Mouse (Mus musculus): ENCODE data around the gene Hist2h2ac. TPM values are rescaled to one million over a fixed set of nuclear protein-coding genes. Genes with fewer than 3 reads are reported as not detected.

The Hist2h2ac gene
- polyA plus RNA-seq, 1 experiment = 12.6 TPM

GRCm38 (mm10) chr3:96262216-96262875 lies 41.7 kb upstream of the Hist2h2ac start:
- peak; percentile 94 for DNase-seq (ENCODE audit: low read depth)
- TF ChIP-seq POLR2A (IDR thresholded peaks at IDR 0.05; ENCODE audit: borderline replicate concordance, extremely low read depth, insufficient read depth, insufficient read length, poor library complexity, severe bottlenecking) = peak; percentile 24; the same call in 1 of the 2 replicates
- no peak for TF ChIP-seq CTCF (IDR thresholded peaks at IDR 0.05; ENCODE audit: borderline replicate concordance, extremely low read depth, insufficient read depth, insufficient read length)

- peak; percentile 26 for DNase-seq (ENCODE audit: low read depth)
- TF ChIP-seq CTCF (IDR thresholded peaks at IDR 0.05; ENCODE audit: borderline replicate concordance, extremely low read depth, insufficient read depth, insufficient read length) (no peak), POLR2A (IDR thresholded peaks at IDR 0.05; ENCODE audit: borderline replicate concordance, extremely low read depth, insufficient read depth, insufficient read length, poor library complexity, severe bottlenecking) (no peak)
Observed at GRCm38 (mm10) chr3:96261623-96262022, 40.9 kb upstream of the Hist2h2ac start.

- TF ChIP-seq CTCF (IDR thresholded peaks at IDR 0.05; ENCODE audit: borderline replicate concordance, extremely low read depth, insufficient read depth, insufficient read length) (no peak), POLR2A (IDR thresholded peaks at IDR 0.05; ENCODE audit: borderline replicate concordance, extremely low read depth, insufficient read depth, insufficient read length, poor library complexity, severe bottlenecking) (no peak)
- no peak for DNase-seq (ENCODE audit: low read depth)
Observed at GRCm38 (mm10) chr3:96260220-96260619, 39.5 kb upstream of the Hist2h2ac start.

GRCm38 (mm10) chr3:96257190-96257589 lies 36.5 kb upstream of the Hist2h2ac start:
- no peak for DNase-seq (ENCODE audit: low read depth)
- TF ChIP-seq CTCF (IDR thresholded peaks at IDR 0.05; ENCODE audit: borderline replicate concordance, extremely low read depth, insufficient read depth, insufficient read length) (no peak), POLR2A (IDR thresholded peaks at IDR 0.05; ENCODE audit: borderline replicate concordance, extremely low read depth, insufficient read depth, insufficient read length, poor library complexity, severe bottlenecking) (no peak)

DNA sequence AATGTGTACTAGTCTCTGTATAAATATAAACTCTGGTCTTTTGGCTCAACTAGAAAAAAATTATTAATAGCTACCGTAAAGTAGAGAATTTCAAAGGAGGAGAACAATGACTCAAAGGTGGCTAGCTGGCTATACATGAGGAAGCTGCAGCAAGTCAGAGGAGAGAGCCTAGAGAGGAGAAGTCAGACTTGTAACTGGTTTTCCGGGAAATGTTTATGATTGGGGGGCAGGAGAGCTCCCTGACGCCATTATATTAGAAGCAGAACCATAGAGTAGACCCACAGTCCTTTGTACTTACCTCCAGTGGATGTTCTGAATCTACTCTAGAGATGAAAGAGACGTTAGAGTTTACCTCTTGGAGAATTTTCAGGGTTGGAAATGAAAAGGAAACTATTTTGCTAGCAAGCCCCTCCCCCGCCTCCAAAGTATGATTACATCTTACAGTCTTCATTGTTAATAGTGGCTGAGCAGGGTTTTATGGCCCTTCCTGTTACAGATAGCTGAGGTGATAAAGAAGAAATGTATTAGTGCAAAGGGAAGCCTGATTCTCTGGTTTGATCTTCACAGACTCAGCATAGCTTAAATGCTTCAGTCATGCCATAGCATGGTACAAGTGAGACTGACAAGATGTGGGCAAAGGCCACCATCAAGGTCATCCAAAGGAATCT lies 35.4 kb upstream of the Hist2h2ac start:
- no peak for DNase-seq (ENCODE audit: low read depth)
- no peak for TF ChIP-seq POLR2A (IDR thresholded peaks at IDR 0.05; ENCODE audit: borderline replicate concordance, extremely low read depth, insufficient read depth, insufficient read length, poor library complexity, severe bottlenecking)
- no peak for TF ChIP-seq CTCF (IDR thresholded peaks at IDR 0.05; ENCODE audit: borderline replicate concordance, extremely low read depth, insufficient read depth, insufficient read length)

- TF ChIP-seq POLR2A (IDR thresholded peaks at IDR 0.05; ENCODE audit: borderline replicate concordance, extremely low read depth, insufficient read depth, insufficient read length, poor library complexity, severe bottlenecking) (no peak), CTCF (IDR thresholded peaks at IDR 0.05; ENCODE audit: borderline replicate concordance, extremely low read depth, insufficient read depth, insufficient read length) (no peak)
- DNase-seq (ENCODE audit: low read depth) = peak; percentile 76
Observed at GRCm38 (mm10) chr3:96254683-96255355, 34.1 kb upstream of the Hist2h2ac start.

- no peak for DNase-seq (ENCODE audit: low read depth)
- no peak for TF ChIP-seq POLR2A (IDR thresholded peaks at IDR 0.05; ENCODE audit: borderline replicate concordance, extremely low read depth, insufficient read depth, insufficient read length, poor library complexity, severe bottlenecking)
- no peak for TF ChIP-seq CTCF (IDR thresholded peaks at IDR 0.05; ENCODE audit: borderline replicate concordance, extremely low read depth, insufficient read depth, insufficient read length)
Observed at GRCm38 (mm10) chr3:96251787-96252186, 31.1 kb upstream of the Hist2h2ac start.

- TF ChIP-seq POLR2A (IDR thresholded peaks at IDR 0.05; ENCODE audit: borderline replicate concordance, extremely low read depth, insufficient read depth, insufficient read length, poor library complexity, severe bottlenecking) (no peak), CTCF (IDR thresholded peaks at IDR 0.05; ENCODE audit: borderline replicate concordance, extremely low read depth, insufficient read depth, insufficient read length) (no peak)
Observed at GRCm38 (mm10) chr3:96250890-96251289, 30.2 kb upstream of the Hist2h2ac start.

DNA sequence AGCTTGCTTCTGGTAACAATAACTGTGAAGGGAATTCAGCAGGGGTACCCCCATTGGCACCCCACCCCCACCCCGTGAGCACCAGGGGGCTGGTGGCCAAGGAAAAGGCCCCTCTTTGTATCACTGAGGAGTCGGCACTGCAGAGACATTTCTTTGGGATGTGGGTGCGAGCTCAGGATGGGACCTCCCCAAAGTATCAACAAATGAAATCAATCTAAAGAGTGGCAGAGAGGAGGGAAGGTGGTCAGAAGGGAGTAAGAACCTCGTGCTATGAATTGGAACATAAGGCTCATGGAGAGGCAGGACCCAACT lies 28.3 kb upstream of the Hist2h2ac start:
- DNase-seq (ENCODE audit: low read depth) = no peak
- TF ChIP-seq POLR2A (IDR thresholded peaks at IDR 0.05; ENCODE audit: borderline replicate concordance, extremely low read depth, insufficient read depth, insufficient read length, poor library complexity, severe bottlenecking) (no peak), CTCF (IDR thresholded peaks at IDR 0.05; ENCODE audit: borderline replicate concordance, extremely low read depth, insufficient read depth, insufficient read length) (no peak)

More at GRCm38 (mm10) chr3:96250890-96251289, 30.2 kb upstream of the Hist2h2ac start:
- DNase-seq (ENCODE audit: low read depth) = no peak

DNA sequence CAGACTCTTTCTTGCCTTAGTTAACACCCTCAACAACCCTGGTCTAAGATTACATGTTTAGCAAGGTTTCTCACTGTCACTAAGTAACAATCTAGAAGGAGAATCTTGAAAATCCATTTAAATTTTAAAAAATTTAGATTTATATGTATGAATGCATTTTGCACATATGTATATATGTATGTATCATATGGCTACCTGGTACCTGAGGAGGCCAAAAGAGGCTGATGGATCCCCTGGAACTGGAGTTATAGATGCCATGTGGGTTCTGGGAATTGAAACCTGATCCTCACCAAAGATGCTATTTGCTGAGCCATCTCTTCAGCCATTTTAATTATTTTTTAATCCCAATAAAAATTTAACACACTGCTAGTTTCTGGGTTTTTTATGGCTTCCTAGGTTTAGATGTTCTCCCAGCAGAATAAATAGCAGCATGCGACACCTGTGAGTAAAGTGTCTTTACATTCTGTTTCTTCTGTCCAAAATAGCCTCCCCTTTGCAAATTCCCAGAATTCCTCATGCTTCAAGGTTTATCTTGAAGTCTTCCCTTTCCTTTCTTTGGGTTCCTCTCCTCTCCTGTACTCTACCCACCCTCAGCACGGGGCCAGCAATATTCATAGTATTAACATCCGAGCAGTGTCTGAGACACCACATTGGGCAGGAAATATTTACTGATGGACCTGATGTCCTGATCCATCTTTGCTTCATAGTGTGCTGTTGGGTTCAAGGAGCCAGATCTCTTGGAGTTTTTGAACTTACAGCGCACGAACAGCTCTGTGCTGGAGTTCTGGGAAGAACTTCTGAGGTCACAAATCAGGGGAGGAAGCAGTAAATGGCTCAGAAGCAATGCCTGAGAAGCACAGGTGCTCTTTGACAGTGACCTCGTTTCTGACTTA lies 27.7 kb upstream of the Hist2h2ac start:
- TF ChIP-seq CTCF (IDR thresholded peaks at IDR 0.05; ENCODE audit: borderline replicate concordance, extremely low read depth, insufficient read depth, insufficient read length) = no peak
- TF ChIP-seq POLR2A (IDR thresholded peaks at IDR 0.05; ENCODE audit: borderline replicate concordance, extremely low read depth, insufficient read depth, insufficient read length, poor library complexity, severe bottlenecking) = no peak
- DNase-seq (ENCODE audit: low read depth) = no peak

Measured in brain, embryonic 14.5 days (tissue).